Mouse (Mus musculus) gastrocnemius, postnatal 36 days (tissue): ENCODE measurements around the gene Gnb4. TPM values are rescaled to one million over a fixed set of nuclear protein-coding genes. Genes with fewer than 3 reads are reported as not detected.

Experiments used
- DNase-seq, 2 experiments: peaks; one replicate each; pipeline ENCODE4 v3.0.0; 2022
- intact Hi-C: fragments of 180-260 bp; cut with DNase I; formaldehyde crosslinking; loops from one replicate; pipeline ENCODE4 v1.15.1; 2025
- long read RNA-seq, 2 experiments: library from polyadenylated mRNA; stranded (forward); transcript quantifications; one replicate each; pipeline ENCODE4 v2.0.0; 2021
- total RNA-seq, 2 experiments: library from RNA; stranded (reverse); gene quantifications; 2 replicates each; pipeline ENCODE4 v1.2.3; 2021

Gnb4 gene
- total RNA-seq, result 1 to 10 TPM; 4.6 to 5.7 TPM
- long read RNA-seq, experiment 1, full-length matches to known transcripts, result 5 of 5 reads
- long read RNA-seq, experiment 1, partial matches to known transcripts, result 0 of 5 reads
- long read RNA-seq, experiment 1, other reads (novel, unspliced or antisense), result 0 of 5 reads
- long read RNA-seq, experiment 2, full-length matches to known transcripts, result 2 of 3 reads
- long read RNA-seq, experiment 2, partial matches to known transcripts, result 0 of 3 reads
- long read RNA-seq, experiment 2, other reads (novel, unspliced or antisense), result 1 of 3 reads

GRCm38 (mm10) chr3:32616331-32617052 is at the start of gene Gnb4:
Gene Gnb4 (minus strand): TSS chr3:32616585.
- peak; percentile 23 to 50 for DNase-seq
- intact Hi-C loops, result no loop called here

GRCm38 (mm10) chr3:32661556-32661930 is 45.2 kb upstream of the Gnb4 start:
- intact Hi-C loops, result no loop called here

GRCm38 (mm10) chr3:32660831-32661555 is 44.6 kb upstream of the Gnb4 start:
- intact Hi-C loops, result no loop called here
- DNase-seq, result no peak

More at GRCm38 (mm10) chr3:32661556-32661930, 45.2 kb upstream of the Gnb4 start:
- DNase-seq, result no peak

- intact Hi-C loops, result no loop called here
- no peak for DNase-seq
These were observed 43.9 kb upstream of the Gnb4 start for GRCm38 (mm10) chr3:32660276-32660675.

- no peak for DNase-seq
- intact Hi-C loops, result no loop called here
These were observed 43.1 kb upstream of the Gnb4 start for GRCm38 (mm10) chr3:32659506-32659905.

- intact Hi-C loops, result no loop called here
- no peak for DNase-seq
These were observed 42.4 kb upstream of the Gnb4 start for GRCm38 (mm10) chr3:32658821-32659220.

GRCm38 (mm10) chr3:32658401-32658800 is 42.0 kb upstream of the Gnb4 start:
- intact Hi-C loops, result no loop called here
- DNase-seq, result no peak

- DNase-seq, result no peak
- intact Hi-C loops, result no loop called here
These were observed 40.1 kb upstream of the Gnb4 start for GRCm38 (mm10) chr3:32656398-32656994.

GRCm38 (mm10) chr3:32655994-32656393 is 39.6 kb upstream of the Gnb4 start:
- no peak for DNase-seq
- intact Hi-C loops, result no loop called here

- no peak for DNase-seq
- intact Hi-C loops, result no loop called here
These were observed 36.4 kb upstream of the Gnb4 start for GRCm38 (mm10) chr3:32652739-32653138.

GRCm38 (mm10) chr3:32649284-32649683 is 32.9 kb upstream of the Gnb4 start:
- DNase-seq, result no peak
- intact Hi-C loops, result no loop called here

GRCm38 (mm10) chr3:32646918-32647317 is 30.5 kb upstream of the Gnb4 start:
- intact Hi-C loops, result no loop called here

GRCm38 (mm10) chr3:32644751-32645150 is 28.4 kb upstream of the Gnb4 start:
- no peak for DNase-seq
- intact Hi-C loops, result no loop called here

More at GRCm38 (mm10) chr3:32646918-32647317, 30.5 kb upstream of the Gnb4 start:
- no peak for DNase-seq

GRCm38 (mm10) chr3:32642116-32642515 is 25.7 kb upstream of the Gnb4 start:
- intact Hi-C loops, result no loop called here

GRCm38 (mm10) chr3:32638240-32638639 is 21.9 kb upstream of the Gnb4 start:
- DNase-seq, result no peak
- intact Hi-C loops, result no loop called here

More at GRCm38 (mm10) chr3:32642116-32642515, 25.7 kb upstream of the Gnb4 start:
- DNase-seq, result no peak

- no peak for DNase-seq
- intact Hi-C loops, result no loop called here
These were observed 16.4 kb upstream of the Gnb4 start for GRCm38 (mm10) chr3:32632760-32633264.

- intact Hi-C loops, result no loop called here
- DNase-seq, result peak in 1 of 2 experiments; percentile 15
These were observed 13.8 kb upstream of the Gnb4 start for GRCm38 (mm10) chr3:32630210-32630609.

- intact Hi-C loops, result no loop called here
- DNase-seq, result peak in 1 of 2 experiments; percentile 12
These were observed 11.8 kb upstream of the Gnb4 start for GRCm38 (mm10) chr3:32628141-32628540.

- no peak for DNase-seq
- intact Hi-C loops, result no loop called here
These were observed 5.7 kb upstream of the Gnb4 start for GRCm38 (mm10) chr3:32622106-32622505.

GRCm38 (mm10) chr3:32621658-32622057 is 5.3 kb upstream of the Gnb4 start:
- no peak for DNase-seq
- intact Hi-C loops, result no loop called here
